ENCODE assay signal across 23 mouse cellular contexts in genomic region chr12:15966631-15967030, GRCm38 (mm10).
"Had no signal": no experiment of that assay in that cellular context is flagged by ENCODE, and none has a peak within 500 bp of the region (broad histone marks: within the 10 kb centered on the region; RNA-seq: fewer than 3 reads in every experiment).

No protein-coding gene starts in this region.

- H3K4me3 ChIP-seq: heart, embryonic 10.5 days; heart, embryonic 12.5 days; hindbrain, embryonic 13.5 days; hindbrain, embryonic 15.5 days; kidney, embryonic 15.5 days; limb, embryonic 13.5 days; limb, embryonic 15.5 days; liver, embryonic 12.5 days had no signal

- H3K27ac ChIP-seq: heart, embryonic 10.5 days; hindbrain, embryonic 13.5 days; hindbrain, embryonic 15.5 days; hindbrain, postnatal 0 days; kidney, embryonic 15.5 days; kidney, postnatal 0 days; limb, embryonic 13.5 days; limb, embryonic 15.5 days; liver, embryonic 12.5 days had no signal

- H3K4me1 ChIP-seq: hindbrain, embryonic 13.5 days; hindbrain, embryonic 15.5 days; kidney, embryonic 15.5 days; limb, embryonic 15.5 days; liver, embryonic 12.5 days had no signal

- H3K4me2 ChIP-seq: heart, embryonic 12.5 days; hindbrain, embryonic 13.5 days; hindbrain, embryonic 15.5 days; kidney, embryonic 15.5 days; limb, embryonic 13.5 days; limb, embryonic 15.5 days; liver, embryonic 12.5 days had no signal

- H3K27me3 ChIP-seq: heart, embryonic 12.5 days; hindbrain, embryonic 13.5 days; hindbrain, embryonic 15.5 days; kidney, embryonic 15.5 days; limb, embryonic 13.5 days; limb, embryonic 15.5 days; liver, embryonic 12.5 days had no signal

- H3K9me3 ChIP-seq: heart, embryonic 10.5 days; heart, embryonic 12.5 days; hindbrain, embryonic 13.5 days; hindbrain, embryonic 15.5 days; kidney, embryonic 15.5 days; limb, embryonic 13.5 days; limb, embryonic 15.5 days; liver, embryonic 12.5 days had no signal

- DNase-seq: gastrocnemius, postnatal 25 days; heart, adult 18-20 months; heart, postnatal 10 days; heart, postnatal 4 days; kidney, adult 11 months; kidney, adult 2 months; kidney, adult 9 months; kidney, postnatal 14 days; kidney, postnatal 36 days; layer of hippocampus, adult 9-11 months; layer of hippocampus, postnatal 36 days; left cerebral cortex, postnatal 4 days had no signal

- H3K36me3 ChIP-seq: heart, embryonic 10.5 days; heart, embryonic 12.5 days; hindbrain, embryonic 13.5 days; hindbrain, embryonic 15.5 days; kidney, embryonic 15.5 days; limb, embryonic 13.5 days; limb, embryonic 15.5 days; liver, embryonic 12.5 days had no signal

- ATAC-seq: hindbrain, postnatal 0 days; intestine, embryonic 16.5 days; liver, embryonic 12.5 days had no signal

- H3K9ac ChIP-seq: heart, embryonic 12.5 days; hindbrain, embryonic 13.5 days; hindbrain, embryonic 15.5 days; kidney, embryonic 15.5 days; limb, embryonic 13.5 days; limb, embryonic 15.5 days; liver, embryonic 12.5 days had no signal
